Mouse (Mus musculus): ENCODE data around the gene Angel1.
A peak's percentile ranks its signal among the peaks of the same experiment; 100 is the strongest.

Angel1 gene

GRCm38 (mm10) chr12:86726120-86726640 lies at the start of gene Angel1:
Gene Angel1 (minus strand): TSS chr12:86726460.
- DNase-seq (ENCODE audit: low spot score) = peak; percentile 88

- no peak for DNase-seq (ENCODE audit: low spot score)
Measured at GRCm38 (mm10) chr12:86775561-86776280, 49.5 kb upstream of the Angel1 start.

- no peak for DNase-seq (ENCODE audit: low spot score)
Measured at GRCm38 (mm10) chr12:86772551-86772950, 46.3 kb upstream of the Angel1 start.

- DNase-seq (ENCODE audit: low spot score) = peak; percentile 68
Measured at GRCm38 (mm10) chr12:86771823-86772427, 45.7 kb upstream of the Angel1 start.

GRCm38 (mm10) chr12:86770927-86771326 lies 44.7 kb upstream of the Angel1 start:
- DNase-seq (ENCODE audit: low spot score) = no peak

GRCm38 (mm10) chr12:86770261-86770670 lies 44.0 kb upstream of the Angel1 start:
- no peak for DNase-seq (ENCODE audit: low spot score)

- DNase-seq (ENCODE audit: low spot score) = no peak
Measured at GRCm38 (mm10) chr12:86769819-86770218, 43.6 kb upstream of the Angel1 start.

- peak; percentile 49 for DNase-seq (ENCODE audit: low spot score)
Measured at GRCm38 (mm10) chr12:86768986-86769580, 42.8 kb upstream of the Angel1 start.

- DNase-seq (ENCODE audit: low spot score) = no peak
Measured at GRCm38 (mm10) chr12:86767868-86768631, 41.8 kb upstream of the Angel1 start.

- no peak for DNase-seq (ENCODE audit: low spot score)
Measured at GRCm38 (mm10) chr12:86766467-86766866, 40.2 kb upstream of the Angel1 start.

GRCm38 (mm10) chr12:86764060-86764459 lies 37.8 kb upstream of the Angel1 start:
- no peak for DNase-seq (ENCODE audit: low spot score)

- no peak for DNase-seq (ENCODE audit: low spot score)
Measured at GRCm38 (mm10) chr12:86761036-86761435, 34.8 kb upstream of the Angel1 start.

- no peak for DNase-seq (ENCODE audit: low spot score)
Measured at GRCm38 (mm10) chr12:86734319-86734810, 8.1 kb upstream of the Angel1 start, which contains the start of gene Lrrc74a. Gene Lrrc74a (plus strand): TSS chr12:86734369.

- no peak for DNase-seq (ENCODE audit: low spot score)
Measured at GRCm38 (mm10) chr12:86725706-86726105, 554 bp downstream of the Angel1 start.

- no peak for DNase-seq (ENCODE audit: low spot score)
Measured at GRCm38 (mm10) chr12:86724300-86724699, 2.0 kb downstream of the Angel1 start.

- DNase-seq (ENCODE audit: low spot score) = no peak
Measured at GRCm38 (mm10) chr12:86721453-86721852, 4.8 kb downstream of the Angel1 start.

- DNase-seq (ENCODE audit: low spot score) = no peak
Measured at GRCm38 (mm10) chr12:86719961-86720639, 6.2 kb downstream of the Angel1 start.

GRCm38 (mm10) chr12:86716962-86717361 lies 9.3 kb downstream of the Angel1 start:
- no peak for DNase-seq (ENCODE audit: low spot score)

- DNase-seq (ENCODE audit: low spot score) = peak; percentile 22
Measured at GRCm38 (mm10) chr12:86715401-86715800, 10.9 kb downstream of the Angel1 start.

- no peak for DNase-seq (ENCODE audit: low spot score)
Measured at GRCm38 (mm10) chr12:86714026-86714425, 12.2 kb downstream of the Angel1 start.

GRCm38 (mm10) chr12:86705843-86706242 lies 20.4 kb downstream of the Angel1 start:
- DNase-seq (ENCODE audit: low spot score) = no peak
